Mouse (Mus musculus) ZHBTc4 (cell line): ENCODE measurements at regions not wholly inside any gene's neighbourhood (a gene's known extent, or its start where the extent isn't known, plus 50 kb on each side); places are given as distances from the start of the nearest gene placed in this dataset.
A peak's percentile ranks its signal among the peaks of the same experiment; 100 is the strongest.

Source experiments
- DNase-seq: peaks from one replicate; pipeline ENCODE4 v3.0.0-alpha.2; 2011; ENCODE audit warnings: low read depth, low spot score

- DNase-seq: no peak
Measured at GRCm38 (mm10) chr13:94619511-94619910, 169.2 kb upstream of the Tbca start.

- no peak for DNase-seq
Measured at GRCm38 (mm10) chr13:94630055-94630454, 158.7 kb upstream of the Tbca start.

GRCm38 (mm10) chr13:94630685-94631084 is 158.0 kb upstream of the Tbca start:
- DNase-seq: peak; percentile 61

- no peak for DNase-seq
Measured at GRCm38 (mm10) chr13:94632730-94633129, 156.0 kb upstream of the Tbca start.

- peak; percentile 65 for DNase-seq
Measured at GRCm38 (mm10) chr13:94640336-94640735, 148.4 kb upstream of the Tbca start.

- DNase-seq: no peak
Measured at GRCm38 (mm10) chr13:94645241-94646206, 143.2 kb upstream of the Tbca start.

GRCm38 (mm10) chr13:94646326-94646725 is 142.4 kb upstream of the Tbca start:
- DNase-seq: peak; percentile 75

GRCm38 (mm10) chr13:94646781-94647555 is 141.7 kb upstream of the Tbca start:
- peak; percentile 47 for DNase-seq

GRCm38 (mm10) chr13:94647566-94647965 is 141.1 kb upstream of the Tbca start:
- DNase-seq: peak; percentile 31

- no peak for DNase-seq
Measured at GRCm38 (mm10) chr13:94650951-94651350, 137.8 kb upstream of the Tbca start.

GRCm38 (mm10) chr13:94667604-94668003 is 121.1 kb upstream of the Tbca start:
- no peak for DNase-seq

- DNase-seq: peak; percentile 79
Measured at GRCm38 (mm10) chr13:94668276-94668675, 120.4 kb upstream of the Tbca start.

- DNase-seq: peak; percentile 35
Measured at GRCm38 (mm10) chr13:94669106-94669683, 119.5 kb upstream of the Tbca start.

GRCm38 (mm10) chr13:94670266-94670665 is 118.4 kb upstream of the Tbca start:
- no peak for DNase-seq

- no peak for DNase-seq
Measured at GRCm38 (mm10) chr13:94670961-94671360, 117.7 kb upstream of the Tbca start.

GRCm38 (mm10) chr13:94680492-94681168 is 108.1 kb upstream of the Tbca start:
- no peak for DNase-seq

- DNase-seq: peak; percentile 46
Measured at GRCm38 (mm10) chr13:94681606-94682005, 107.1 kb upstream of the Tbca start.

- no peak for DNase-seq
Measured at GRCm38 (mm10) chr13:94685191-94685590, 103.5 kb upstream of the Tbca start.

GRCm38 (mm10) chr13:94687295-94687694 is 101.4 kb upstream of the Tbca start:
- DNase-seq: no peak

GRCm38 (mm10) chr13:94706641-94707053 is 82.1 kb upstream of the Tbca start:
- DNase-seq: peak; percentile 96
